Mouse (Mus musculus) megakaryocyte, embryonic 14.5 days (primary cell): ENCODE measurements around the gene Hoxd10.

ENCODE experiments used
- FLI1 ChIP-seq: IDR thresholded peaks from 2 replicates; pipeline ENCODE4 v1.6.1; 2012; ENCODE audit warnings: low read length, inconsistent platforms, mixed read lengths
- GATA1 ChIP-seq: IDR thresholded peaks from 3 replicates; pipeline ENCODE4 v1.6.1; 2012; ENCODE audit warnings: mixed read lengths, low read length, inconsistent platforms, borderline replicate concordance

- no peak for TF ChIP-seq GATA1
- TF ChIP-seq FLI1 = no peak
These were observed 32.9 kb upstream of the Hoxd10 start for GRCm38 (mm10) chr2:74658667-74659371.
